Mouse (Mus musculus) inflammation-experienced regulatory T-cells, adult 6 months (primary cell): ENCODE measurements around the gene Ubac2. TPM values are rescaled to one million over a fixed set of nuclear protein-coding genes. Genes with fewer than 3 reads are reported as not detected.

Source experiments
- ATAC-seq: one replicate; pipeline ENCODE4 v1.8.0; 2017
- polyA plus RNA-seq, 3 experiments: library from polyadenylated mRNA; unstranded; fragments of 100-300 nt; shearing (Covaris generic); gene quantifications; one replicate each; pipeline ENCODE4 v1.2.1; 2017

Ubac2 gene
- polyA plus RNA-seq, 3 experiments from 2014 or later, result 47.9 to 88.3 (median 78.9) TPM

DNA sequence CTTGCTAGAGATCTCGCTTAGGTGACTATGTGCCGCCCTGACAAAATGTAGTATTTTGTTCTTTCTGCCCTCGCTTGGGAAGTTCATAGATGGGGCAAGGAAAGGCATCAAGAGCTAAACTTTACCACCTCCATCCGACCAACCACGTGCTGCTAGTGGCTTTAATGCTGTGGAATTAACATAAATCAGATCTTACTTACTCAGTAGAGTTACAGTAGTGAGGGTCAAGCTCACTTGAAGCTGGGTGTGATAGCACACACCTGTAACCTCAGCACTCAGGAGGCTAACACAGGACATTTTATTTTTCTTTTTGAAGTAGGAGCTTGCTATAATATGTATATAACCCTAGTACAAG is 73.6 kb downstream of the Ubac2 start:
- no peak for ATAC-seq

DNA sequence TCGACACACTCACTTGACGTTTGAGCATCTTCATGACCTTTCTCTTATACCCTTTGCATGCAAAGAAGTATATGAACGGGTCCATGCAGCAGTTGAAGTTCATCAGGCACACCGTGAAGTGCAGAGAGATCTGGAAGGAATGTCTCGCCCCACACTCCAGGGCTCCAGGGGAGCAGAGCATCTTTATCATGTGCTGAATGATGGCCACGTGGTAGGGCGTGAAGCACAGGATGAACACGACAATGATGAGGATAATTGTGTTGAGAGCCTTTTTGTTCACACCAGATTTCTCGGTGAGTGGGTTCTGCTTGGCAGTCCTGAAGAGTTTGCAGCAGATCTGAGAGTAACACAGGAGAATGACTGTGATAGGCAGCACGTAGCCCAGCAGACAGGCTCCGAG is 75.7 kb downstream of the Ubac2 start:
- no peak for ATAC-seq

GRCm38 (mm10) chr14:121954608-121955007 is 76.2 kb downstream of the Ubac2 start:
- peak; percentile 68 for ATAC-seq

GRCm38 (mm10) chr14:121955176-121955795 is 76.9 kb downstream of the Ubac2 start:
- peak; percentile 9 for ATAC-seq

GRCm38 (mm10) chr14:121956291-121956690 is 77.9 kb downstream of the Ubac2 start:
- ATAC-seq, result no peak

GRCm38 (mm10) chr14:121957176-121957871 is 78.9 kb downstream of the Ubac2 start:
- ATAC-seq, result no peak

- no peak for ATAC-seq
Observed at GRCm38 (mm10) chr14:121958041-121958750, 79.8 kb downstream of the Ubac2 start.

- no peak for ATAC-seq
Observed at GRCm38 (mm10) chr14:121958751-121959537, 80.5 kb downstream of the Ubac2 start.

DNA sequence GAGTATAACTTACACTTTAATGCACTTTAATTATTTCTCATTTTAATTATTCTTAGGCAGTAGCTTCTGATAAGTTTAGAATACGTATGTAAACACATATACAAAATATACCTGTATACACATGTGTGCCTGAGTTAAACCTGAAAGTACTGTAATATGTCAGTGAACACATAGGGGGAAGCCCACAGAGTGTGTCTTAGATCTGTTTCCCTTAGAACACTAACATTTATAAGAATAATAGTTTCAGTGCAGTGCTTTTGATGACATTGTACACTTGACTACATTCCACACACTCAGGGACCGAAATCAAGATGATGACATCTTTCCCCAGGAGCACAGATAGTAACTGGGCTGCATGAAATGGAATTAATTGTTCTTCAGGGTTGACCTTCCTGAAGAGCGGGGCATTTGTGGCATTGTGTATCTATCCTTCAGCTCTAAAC is 81.1 kb downstream of the Ubac2 start:
- ATAC-seq, result no peak

GRCm38 (mm10) chr14:121960031-121960430 is 81.6 kb downstream of the Ubac2 start:
- no peak for ATAC-seq

GRCm38 (mm10) chr14:121960531-121960930 is 82.1 kb downstream of the Ubac2 start:
- ATAC-seq, result no peak

- ATAC-seq, result no peak
Observed at GRCm38 (mm10) chr14:121960997-121961396, 82.6 kb downstream of the Ubac2 start.

- peak; percentile 12 for ATAC-seq
Observed at GRCm38 (mm10) chr14:121961496-121962127, 83.2 kb downstream of the Ubac2 start.

- ATAC-seq, result no peak
Observed at GRCm38 (mm10) chr14:121962128-121962890, 83.9 kb downstream of the Ubac2 start.

- ATAC-seq, result peak; percentile 23
Observed at GRCm38 (mm10) chr14:121963251-121963941, 85.0 kb downstream of the Ubac2 start.

GRCm38 (mm10) chr14:121963942-121964335 is 85.5 kb downstream of the Ubac2 start:
- ATAC-seq, result no peak

DNA sequence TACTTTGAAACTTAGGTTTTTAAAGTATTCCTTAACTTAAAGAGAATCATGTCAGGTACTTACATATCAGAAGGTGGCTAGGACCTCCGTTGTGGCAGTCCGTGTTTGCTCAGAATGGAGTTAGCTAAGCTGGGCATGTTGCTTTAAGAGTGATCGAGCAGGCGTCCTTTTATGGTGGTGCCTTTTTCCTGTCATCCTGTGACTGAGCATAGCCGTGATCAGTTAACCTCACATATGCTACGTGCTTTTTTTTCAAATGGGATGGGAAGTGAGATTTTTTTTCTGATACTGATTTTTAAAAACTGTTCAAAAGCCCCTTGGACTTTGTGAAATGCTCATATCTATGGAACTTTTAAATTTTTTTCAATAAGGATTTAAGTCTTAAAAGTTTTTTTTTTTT is 86.6 kb downstream of the Ubac2 start, which contains the start of gene Gpr183:
TSS of gene Gpr183 (minus strand) at position 206 of the 400 bp plus-strand sequence.
- ATAC-seq, result peak; percentile 70

DNA sequence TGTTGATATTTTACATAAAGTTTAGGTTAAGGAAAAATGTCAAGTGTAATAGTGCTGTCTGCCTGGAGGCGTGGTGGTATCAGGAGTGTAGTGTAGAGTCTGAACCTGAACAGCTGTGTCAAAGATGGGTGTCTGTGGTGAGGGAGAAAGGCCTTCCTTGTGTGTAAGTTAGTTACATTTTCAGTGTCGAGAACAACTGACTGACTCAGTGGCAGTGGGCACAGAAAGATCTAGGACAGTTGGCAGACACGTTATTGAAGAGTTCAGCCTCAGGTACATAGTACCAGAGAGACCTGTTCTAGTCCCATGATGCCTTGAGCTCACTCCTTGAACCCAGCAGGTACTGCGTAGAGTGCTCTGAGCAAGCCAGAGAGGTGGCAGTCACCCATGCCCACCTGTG is 87.0 kb downstream of the Ubac2 start:
- ATAC-seq, result no peak

- no peak for ATAC-seq
Observed at GRCm38 (mm10) chr14:121967095-121967494, 88.7 kb downstream of the Ubac2 start.

DNA sequence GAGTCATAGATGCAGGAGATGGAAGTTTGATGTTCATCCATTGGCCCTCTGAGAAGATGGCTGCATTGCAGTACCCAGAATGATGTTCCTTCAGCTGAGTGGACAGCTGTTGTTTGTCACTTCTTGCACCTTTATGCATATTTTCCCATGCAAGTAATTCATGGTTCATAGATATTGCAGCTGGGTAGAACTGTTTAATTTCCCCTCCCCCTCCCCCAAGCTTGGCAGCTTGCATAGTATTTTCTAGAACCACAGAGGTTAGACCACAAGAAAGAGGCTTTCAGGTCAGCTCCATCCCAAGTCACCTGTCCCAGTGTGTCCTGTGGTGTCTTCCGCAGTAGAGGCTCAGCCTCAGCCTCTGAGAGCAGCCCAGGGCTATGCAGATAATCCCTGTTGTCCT is 92.0 kb downstream of the Ubac2 start:
- ATAC-seq, result no peak

DNA sequence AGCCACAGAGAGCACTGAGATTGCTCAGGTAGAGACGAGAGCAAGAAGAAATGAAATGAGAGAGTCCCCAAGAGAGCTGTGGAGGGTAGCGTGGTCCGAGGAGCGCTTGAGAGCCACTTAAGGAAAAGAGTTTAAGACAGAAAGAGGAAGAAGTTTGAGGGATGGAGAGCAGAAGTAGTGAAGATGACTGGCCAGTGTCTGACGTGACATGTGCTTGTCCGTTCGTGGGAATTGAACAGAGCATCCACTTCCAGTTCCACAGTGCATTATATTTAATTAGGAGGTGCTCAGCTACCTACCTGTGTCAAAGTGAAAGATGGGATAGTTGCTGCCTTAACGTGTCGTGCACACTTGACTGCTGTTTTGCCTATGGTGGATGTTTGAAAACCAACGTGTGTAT is 94.7 kb downstream of the Ubac2 start:
- no peak for ATAC-seq
